Mouse (Mus musculus): Measurements from ENCODE around the gene Zbtb25. TPM values are rescaled to one million over a fixed set of nuclear protein-coding genes. Genes with fewer than 3 reads are reported as not detected.

The Zbtb25 gene
- polyA plus RNA-seq, 1 experiment: 15.8 TPM

GRCm38 (mm10) chr12:76376649-76377048 is 7.2 kb upstream of the Zbtb25 start:
- peak; percentile 38; the same call in 1 of the 2 replicates for TF ChIP-seq CTCF (IDR thresholded peaks at IDR 0.05; ENCODE audit: control insufficient read depth, insufficient read depth, insufficient replicate concordance, low read depth, low read length)
- TF ChIP-seq POLR2A (IDR thresholded peaks at IDR 0.05; ENCODE audit: control insufficient read depth, low read depth, low read length): no peak
- H3K36me3 ChIP-seq (ENCODE audit: control insufficient read depth, insufficient read depth, low read length): no peaks in the 10 kb centered on the region
- H3K27ac ChIP-seq (ENCODE audit: control insufficient read depth, insufficient read depth, low read depth, low read length): no peak overlapping the region
- H3K4me1 ChIP-seq (ENCODE audit: control insufficient read depth, insufficient read depth, low read length): peaks cover 3% of the 10 kb centered on the region
- no peak overlapping the region for H3K4me3 ChIP-seq (ENCODE audit: control insufficient read depth, low read depth, low read length)
- no peaks in the 10 kb centered on the region for H3K27me3 ChIP-seq (ENCODE audit: control insufficient read depth, insufficient read depth, low read length)

DNA sequence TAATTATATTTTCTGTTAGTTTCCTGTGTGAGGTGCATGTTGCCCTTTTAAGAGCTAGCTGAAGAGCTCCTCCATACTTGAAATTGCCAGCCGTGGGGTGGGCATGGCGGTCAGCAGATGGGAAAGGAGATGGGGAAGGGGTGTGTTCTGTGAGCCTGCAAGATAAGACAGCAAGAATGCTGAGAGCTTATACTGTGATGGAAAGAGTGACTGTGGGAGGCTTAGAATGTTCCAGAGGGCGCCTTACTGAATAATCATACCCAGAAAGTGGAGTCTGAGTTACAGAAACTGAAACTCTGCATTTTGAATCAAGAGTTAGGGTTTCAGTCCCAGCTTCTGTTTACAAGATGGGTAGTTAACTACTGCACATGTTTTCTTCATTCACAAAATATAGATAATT is 6.1 kb upstream of the Zbtb25 start:
- TF ChIP-seq CTCF (IDR thresholded peaks at IDR 0.05; ENCODE audit: control insufficient read depth, insufficient read depth, insufficient replicate concordance, low read depth, low read length): no peak
- no peak for TF ChIP-seq POLR2A (IDR thresholded peaks at IDR 0.05; ENCODE audit: control insufficient read depth, low read depth, low read length)
- Histone ChIP-seq H3K4me1 (ENCODE audit: control insufficient read depth, insufficient read depth, low read length) (peaks cover 6% of the 10 kb centered on the region), H3K27ac (ENCODE audit: control insufficient read depth, insufficient read depth, low read depth, low read length) (no peak overlapping the region), H3K27me3 (ENCODE audit: control insufficient read depth, insufficient read depth, low read length) (no peaks in the 10 kb centered on the region), H3K36me3 (ENCODE audit: control insufficient read depth, insufficient read depth, low read length) (no peaks in the 10 kb centered on the region), H3K4me3 (ENCODE audit: control insufficient read depth, low read depth, low read length) (no peak overlapping the region)

- no peak overlapping the region for H3K4me3 ChIP-seq (ENCODE audit: control insufficient read depth, low read depth, low read length)
- TF ChIP-seq POLR2A (IDR thresholded peaks at IDR 0.05; ENCODE audit: control insufficient read depth, low read depth, low read length) (no peak), CTCF (IDR thresholded peaks at IDR 0.05; ENCODE audit: control insufficient read depth, insufficient read depth, insufficient replicate concordance, low read depth, low read length) (no peak)
- no peaks in the 10 kb centered on the region for H3K27me3 ChIP-seq (ENCODE audit: control insufficient read depth, insufficient read depth, low read length)
- no peaks in the 10 kb centered on the region for H3K36me3 ChIP-seq (ENCODE audit: control insufficient read depth, insufficient read depth, low read length)
- peaks cover 6% of the 10 kb centered on the region for H3K4me1 ChIP-seq (ENCODE audit: control insufficient read depth, insufficient read depth, low read length)
- no peak overlapping the region for H3K27ac ChIP-seq (ENCODE audit: control insufficient read depth, insufficient read depth, low read depth, low read length)
Observed at GRCm38 (mm10) chr12:76374911-76375310, 5.5 kb upstream of the Zbtb25 start.

GRCm38 (mm10) chr12:76373991-76374390 is 4.6 kb upstream of the Zbtb25 start:
- no peak overlapping the region for H3K4me3 ChIP-seq (ENCODE audit: control insufficient read depth, low read depth, low read length)
- H3K27ac ChIP-seq (ENCODE audit: control insufficient read depth, insufficient read depth, low read depth, low read length): no peak overlapping the region
- no peak for TF ChIP-seq POLR2A (IDR thresholded peaks at IDR 0.05; ENCODE audit: control insufficient read depth, low read depth, low read length)
- H3K36me3 ChIP-seq (ENCODE audit: control insufficient read depth, insufficient read depth, low read length): no peaks in the 10 kb centered on the region
- no peaks in the 10 kb centered on the region for H3K27me3 ChIP-seq (ENCODE audit: control insufficient read depth, insufficient read depth, low read length)
- peaks cover 6% of the 10 kb centered on the region for H3K4me1 ChIP-seq (ENCODE audit: control insufficient read depth, insufficient read depth, low read length)

GRCm38 (mm10) chr12:76372881-76373818 is 3.7 kb upstream of the Zbtb25 start:
- H3K36me3 ChIP-seq (ENCODE audit: control insufficient read depth, insufficient read depth, low read length): no peaks in the 10 kb centered on the region
- H3K27ac ChIP-seq (ENCODE audit: control insufficient read depth, insufficient read depth, low read depth, low read length): no peak overlapping the region
- H3K4me1 ChIP-seq (ENCODE audit: control insufficient read depth, insufficient read depth, low read length): peaks cover 7% of the 10 kb centered on the region
- H3K27me3 ChIP-seq (ENCODE audit: control insufficient read depth, insufficient read depth, low read length): no peaks in the 10 kb centered on the region
- TF ChIP-seq POLR2A (IDR thresholded peaks at IDR 0.05; ENCODE audit: control insufficient read depth, low read depth, low read length) (no peak), CTCF (IDR thresholded peaks at IDR 0.05; ENCODE audit: control insufficient read depth, insufficient read depth, insufficient replicate concordance, low read depth, low read length) (no peak)
- H3K4me3 ChIP-seq (ENCODE audit: control insufficient read depth, low read depth, low read length): no peak overlapping the region

DNA sequence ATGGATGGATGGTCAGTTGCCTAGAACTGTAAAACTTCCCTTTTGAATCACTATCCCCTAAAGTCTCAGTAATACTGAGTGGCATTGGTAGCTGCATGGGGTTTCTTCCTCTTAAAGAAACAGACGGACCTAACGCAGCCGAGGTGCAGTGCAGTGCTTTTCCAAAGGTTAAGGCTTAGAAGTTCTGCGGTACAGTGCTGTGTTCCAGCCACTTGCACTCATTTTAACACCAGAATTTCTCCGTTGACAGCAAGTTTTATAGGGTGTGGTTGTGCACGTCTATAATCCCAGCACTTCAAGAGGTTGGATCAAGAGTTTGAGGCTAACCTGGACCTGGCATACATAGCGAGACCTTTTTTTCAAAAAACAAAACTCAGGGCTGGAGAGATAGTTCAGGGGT is 2.6 kb upstream of the Zbtb25 start:
- Histone ChIP-seq H3K36me3 (ENCODE audit: control insufficient read depth, insufficient read depth, low read length) (no peaks in the 10 kb centered on the region; the same call in 1 of the 2 replicates), H3K27me3 (ENCODE audit: control insufficient read depth, insufficient read depth, low read length) (no peaks in the 10 kb centered on the region), H3K27ac (ENCODE audit: control insufficient read depth, insufficient read depth, low read depth, low read length) (no peak overlapping the region), H3K4me1 (ENCODE audit: control insufficient read depth, insufficient read depth, low read length) (peaks cover 11% of the 10 kb centered on the region), H3K4me3 (ENCODE audit: control insufficient read depth, low read depth, low read length) (no peak overlapping the region)
- TF ChIP-seq POLR2A (IDR thresholded peaks at IDR 0.05; ENCODE audit: control insufficient read depth, low read depth, low read length) (no peak), CTCF (IDR thresholded peaks at IDR 0.05; ENCODE audit: control insufficient read depth, insufficient read depth, insufficient replicate concordance, low read depth, low read length) (no peak)

DNA sequence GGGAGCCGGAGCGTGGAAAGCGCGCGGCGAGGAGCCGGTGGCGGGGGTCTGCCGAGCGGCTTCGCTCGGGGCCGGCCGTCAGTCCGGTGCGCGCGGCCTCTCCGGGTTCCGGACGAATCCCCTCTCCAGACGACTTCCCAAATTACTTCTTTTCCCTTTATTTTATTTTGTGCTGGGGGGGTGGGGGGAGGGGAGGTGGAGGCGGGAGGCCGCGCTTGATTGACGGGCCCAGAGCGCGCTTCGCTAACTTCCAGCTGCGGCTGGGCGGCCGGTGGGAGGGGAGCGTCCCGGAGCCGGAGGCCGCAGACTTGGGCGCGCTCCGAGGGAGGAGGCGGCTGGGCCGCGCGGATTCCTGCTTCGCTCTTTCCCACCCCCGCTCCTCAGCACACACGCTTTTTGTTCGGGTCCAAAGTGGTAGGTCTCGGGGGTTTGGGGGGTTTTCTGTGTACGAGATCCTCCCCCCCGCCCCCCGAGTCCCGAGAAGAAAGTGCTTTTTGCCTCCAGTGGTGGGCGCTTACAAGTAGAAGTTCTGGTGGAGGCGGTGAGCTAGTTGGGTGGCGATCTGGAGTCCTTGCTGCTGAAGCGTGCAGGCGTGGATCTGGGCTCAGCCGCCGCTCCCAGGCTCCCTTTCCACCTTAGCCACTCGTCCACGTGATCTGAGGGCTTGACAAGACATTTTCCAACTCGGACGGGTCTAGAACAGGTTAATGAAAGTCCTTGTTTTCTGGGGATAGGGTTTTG is 1.6 kb upstream of the Zbtb25 start:
- H3K36me3 ChIP-seq (ENCODE audit: control insufficient read depth, insufficient read depth, low read length): no peaks in the 10 kb centered on the region; the same call in 1 of the 2 replicates
- TF ChIP-seq POLR2A (IDR thresholded peaks at IDR 0.05; ENCODE audit: control insufficient read depth, low read depth, low read length): peak; percentile 51; the same call in 1 of the 2 replicates
- TF ChIP-seq CTCF (IDR thresholded peaks at IDR 0.05; ENCODE audit: control insufficient read depth, insufficient read depth, insufficient replicate concordance, low read depth, low read length): no peak
- peaks cover 11% of the 10 kb centered on the region for H3K4me1 ChIP-seq (ENCODE audit: control insufficient read depth, insufficient read depth, low read length)
- no peaks in the 10 kb centered on the region for H3K27me3 ChIP-seq (ENCODE audit: control insufficient read depth, insufficient read depth, low read length)
- H3K27ac ChIP-seq (ENCODE audit: control insufficient read depth, insufficient read depth, low read depth, low read length): peak overlapping the region; percentile 86
- H3K4me3 ChIP-seq (ENCODE audit: control insufficient read depth, low read depth, low read length): peak overlapping the region; percentile 89

All from testis, adult 2 months (tissue).